ENCODE assay signal across 8 mouse cellular contexts in the genomic region with DNA sequence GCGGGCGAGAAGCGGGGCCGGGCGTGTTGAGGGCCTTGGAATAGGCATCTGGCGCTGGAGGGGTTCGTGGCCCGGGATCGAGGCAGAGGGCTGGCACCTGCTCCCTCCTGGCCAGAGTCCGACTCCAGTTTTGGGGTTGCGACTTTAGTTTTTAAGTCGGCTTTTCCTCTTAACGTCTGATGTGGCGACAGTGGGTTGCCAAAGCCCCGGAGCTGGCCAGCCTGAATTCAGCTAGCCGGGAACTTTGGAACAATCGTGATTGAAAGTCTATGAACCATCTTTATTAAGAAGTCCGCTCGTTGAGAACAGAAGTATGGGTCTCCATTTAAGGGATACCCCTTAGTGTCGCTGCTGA. TPM values are rescaled to one million over a fixed set of nuclear protein-coding genes. Genes with fewer than 3 reads are reported as not detected.
DNase-seq lines count a peak whose midpoint lies in the region; ATAC-seq and TF ChIP-seq lines count a peak whose summit lies in the region.

No protein-coding gene starts in this region.

- TF ChIP-seq CTCF in G1E (IDR thresholded peaks at IDR 0.05; ENCODE audit: low read depth, low read length) = no peak

- no peak for ATAC-seq in heart, embryonic 15.5 days (replicated peaks; ENCODE audit: insufficient number of reproducible peaks, insufficient read depth, low FRiP score, low read depth)
- no peak for ATAC-seq in G1E (ENCODE audit: extremely low read depth, insufficient number of reproducible peaks, low FRiP score, poor library complexity, severe bottlenecking)

- H3K27ac ChIP-seq in heart, embryonic 15.5 days = peak overlapping the region; percentile 98
- peak overlapping the region; percentile 93 for H3K27ac ChIP-seq in hindbrain, embryonic 10.5 days
- H3K27ac ChIP-seq in midbrain, embryonic 10.5 days (replicated peaks) = peak overlapping the region; percentile 70

- H3K4me2 ChIP-seq in heart, embryonic 15.5 days = peak overlapping the region; percentile 86

- H3K9me3 ChIP-seq in heart, embryonic 15.5 days (replicated peaks) = no peaks in the 10 kb centered on the region
- H3K9me3 ChIP-seq in G1E (replicated peaks) = no peaks in the 10 kb centered on the region
- no peaks in the 10 kb centered on the region for H3K9me3 ChIP-seq in hindbrain, embryonic 10.5 days
- no peaks in the 10 kb centered on the region for H3K9me3 ChIP-seq in midbrain, embryonic 10.5 days (replicated peaks)

- WGBS in heart, embryonic 15.5 days = 2% methylated on average over 20 of the region's 20 CpGs
- 2% methylated on average over 20 of the region's 20 CpGs for WGBS in hindbrain, embryonic 10.5 days
- WGBS in midbrain, embryonic 10.5 days = 2% methylated on average over 20 of the region's 20 CpGs

- H3K27me3 ChIP-seq in heart, embryonic 15.5 days = no peaks in the 10 kb centered on the region
- no peaks in the 10 kb centered on the region for H3K27me3 ChIP-seq in G1E (ENCODE audit: insufficient read depth, low read length)
- peaks cover 10% of the 10 kb centered on the region for H3K27me3 ChIP-seq in hindbrain, embryonic 10.5 days (ENCODE audit: insufficient read depth, poor library complexity, severe bottlenecking)
- peaks cover 10% of the 10 kb centered on the region for H3K27me3 ChIP-seq in midbrain, embryonic 10.5 days (ENCODE audit: low read depth, poor library complexity, severe bottlenecking)

- peaks cover 16% of the 10 kb centered on the region for H3K4me1 ChIP-seq in heart, embryonic 15.5 days (replicated peaks)
- H3K4me1 ChIP-seq in G1E (ENCODE audit: insufficient read depth, low read depth, low read length) = peaks cover 17% of the 10 kb centered on the region
- peaks cover 29% of the 10 kb centered on the region for H3K4me1 ChIP-seq in hindbrain, embryonic 10.5 days (replicated peaks)
- peaks cover 30% of the 10 kb centered on the region for H3K4me1 ChIP-seq in midbrain, embryonic 10.5 days

- no peak for DNase-seq in heart, postnatal 4 days
- DNase-seq in G1E (ENCODE audit: low spot score) = no peak
- no peak for DNase-seq in hindbrain, embryonic 10.5 days (ENCODE audit: low spot score)
- DNase-seq in midbrain, embryonic 10.5 days (ENCODE audit: low spot score) = no peak
- no peak for DNase-seq in adrenal gland, postnatal 36 days
- DNase-seq in left cerebral cortex, postnatal 4 days = no peak
- no peak for DNase-seq in thymus, postnatal 36 days

- peak overlapping the region; percentile 60 for H3K4me3 ChIP-seq in heart, embryonic 15.5 days
- H3K4me3 ChIP-seq in G1E (ENCODE audit: low read depth, low read length) = peak overlapping the region; percentile 81
- peak overlapping the region; percentile 70 for H3K4me3 ChIP-seq in hindbrain, embryonic 10.5 days
- H3K4me3 ChIP-seq in midbrain, embryonic 10.5 days = peak overlapping the region; percentile 77

- peak overlapping the region; percentile 62 for H3K9ac ChIP-seq in heart, embryonic 15.5 days

- intact Hi-C loops in left cerebral cortex, postnatal 4 days (cut with DNase I) = no loop called here

- peaks cover 18% of the 10 kb centered on the region for H3K36me3 ChIP-seq in heart, embryonic 15.5 days
- peaks cover 46% of the 10 kb centered on the region for H3K36me3 ChIP-seq in G1E (replicated peaks)
- peaks cover 13% of the 10 kb centered on the region for H3K36me3 ChIP-seq in hindbrain, embryonic 10.5 days
- peaks cover 14% of the 10 kb centered on the region for H3K36me3 ChIP-seq in midbrain, embryonic 10.5 days

RNA-seq across cellular contexts. Expression of gene Fahd1, which starts 0.6 kb away (rescaled TPM):
- polyA plus RNA-seq in heart, embryonic 15.5 days (2015; fragmentation: Nextera tagmentation; extraction: Ambion mirVana) = 39.8 and 49.1 TPM in 2 replicates
- 10 to 100 TPM; 50.3 to 53.0 TPM for total RNA-seq in heart, postnatal 4 days (2021)
- total RNA-seq in G1E (2014; fragmentation: Nextera tagmentation) (7.9 and 10.8 TPM in 2 replicates), G1E (2017) (16.1 TPM in 2 replicates)
- 3.9 and 4.5 TPM in 2 replicates for polyA plus RNA-seq in G1E (2012)
- polyA plus RNA-seq in hindbrain, embryonic 10.5 days (2016; fragmentation: Nextera tagmentation; extraction: Ambion mirVana) = 18.4 and 20.7 TPM in 2 replicates
- 18.4 and 19.6 TPM in 2 replicates for polyA plus RNA-seq in midbrain, embryonic 10.5 days (2016; fragmentation: Nextera tagmentation; extraction: Ambion mirVana)
- 10 to 100 TPM; 22.7 to 39.8 TPM for total RNA-seq in adrenal gland, postnatal 36 days (2021)
- 10 to 100 TPM; 13.1 to 13.8 TPM for total RNA-seq in left cerebral cortex, postnatal 4 days (2021)

RNA-seq across cellular contexts. Expression of gene Hagh, which starts 10.8 kb away (rescaled TPM):
- polyA plus RNA-seq in heart, embryonic 15.5 days (2015; fragmentation: Nextera tagmentation; extraction: Ambion mirVana) = 56.7 TPM in 2 replicates
- 10 to 100 TPM; 77.6 to 82.3 TPM for total RNA-seq in heart, postnatal 4 days (2021)
- 16.8 and 22.3 TPM in 2 replicates for total RNA-seq in G1E (2014; fragmentation: Nextera tagmentation)
- 30.4 and 34.7 TPM in 2 replicates for total RNA-seq in G1E (2017)
- polyA plus RNA-seq in G1E (2012) = 22.1 and 22.3 TPM in 2 replicates
- polyA plus RNA-seq in hindbrain, embryonic 10.5 days (2016; fragmentation: Nextera tagmentation; extraction: Ambion mirVana) = 30.7 and 34.3 TPM in 2 replicates
- 28.5 and 29.3 TPM in 2 replicates for polyA plus RNA-seq in midbrain, embryonic 10.5 days (2016; fragmentation: Nextera tagmentation; extraction: Ambion mirVana)
- total RNA-seq in adrenal gland, postnatal 36 days (2021) = 100 to 1,000 TPM in 1 of 2 experiments, 10 to 100 TPM in 1; 97.1 to 102 TPM
- 10 to 100 TPM; 48.0 to 50.0 TPM for total RNA-seq in left cerebral cortex, postnatal 4 days (2021)

RNA-seq across cellular contexts. Expression of gene Igfals, which starts 15.0 kb away (rescaled TPM):
- polyA plus RNA-seq in heart, embryonic 15.5 days (2015; fragmentation: Nextera tagmentation; extraction: Ambion mirVana) = 0.19 and 0.23 TPM in 2 replicates
- total RNA-seq in heart, postnatal 4 days (2021) = 1 to 10 TPM; 2.9 to 3.5 TPM
- total RNA-seq in G1E (2014; fragmentation: Nextera tagmentation) = not detected in 2 replicates
- 0.12 and 0.16 TPM in 2 replicates for total RNA-seq in G1E (2017)
- 0.10 and 0.12 TPM in 2 replicates for polyA plus RNA-seq in G1E (2012)
- polyA plus RNA-seq in hindbrain, embryonic 10.5 days (2016; fragmentation: Nextera tagmentation; extraction: Ambion mirVana) = 0.58 and 0.65 TPM in 2 replicates
- 0.31 TPM in 1 of 2 replicates, not detected in the other for polyA plus RNA-seq in midbrain, embryonic 10.5 days (2016; fragmentation: Nextera tagmentation; extraction: Ambion mirVana)
- total RNA-seq in adrenal gland, postnatal 36 days (2021) = 1 to 10 TPM; 4.1 to 4.3 TPM
- total RNA-seq in left cerebral cortex, postnatal 4 days (2021) = under 1 TPM in 1 of 2 experiments, not detected in 1; 0.22 TPM

RNA-seq across cellular contexts. Expression of gene Nubp2, which starts 35.4 kb away (rescaled TPM):
- polyA plus RNA-seq in heart, embryonic 15.5 days (2015; fragmentation: Nextera tagmentation; extraction: Ambion mirVana) = 28.6 and 42.8 TPM in 2 replicates
- total RNA-seq in heart, postnatal 4 days (2021) = 10 to 100 TPM; 25.6 to 27.0 TPM
- total RNA-seq in G1E (2014; fragmentation: Nextera tagmentation) (92.9 and 95.7 TPM in 2 replicates), G1E (2017) (46.9 and 58.5 TPM in 2 replicates)
- polyA plus RNA-seq in G1E (2012) = 79.9 and 103 TPM in 2 replicates
- polyA plus RNA-seq in hindbrain, embryonic 10.5 days (2016; fragmentation: Nextera tagmentation; extraction: Ambion mirVana) = 90.0 and 95.5 TPM in 2 replicates
- 85.5 and 87.0 TPM in 2 replicates for polyA plus RNA-seq in midbrain, embryonic 10.5 days (2016; fragmentation: Nextera tagmentation; extraction: Ambion mirVana)
- total RNA-seq in adrenal gland, postnatal 36 days (2021) = 10 to 100 TPM; 47.7 to 57.9 TPM
- total RNA-seq in left cerebral cortex, postnatal 4 days (2021) = 10 to 100 TPM; 35.9 to 39.3 TPM

RNA-seq across cellular contexts. Expression of gene Spsb3, which starts 35.7 kb away (rescaled TPM):
- polyA plus RNA-seq in heart, embryonic 15.5 days (2015; fragmentation: Nextera tagmentation; extraction: Ambion mirVana) = 22.7 and 30.6 TPM in 2 replicates
- 10 to 100 TPM; 34.8 to 38.6 TPM for total RNA-seq in heart, postnatal 4 days (2021)
- total RNA-seq in G1E (2014; fragmentation: Nextera tagmentation) (10.9 and 12.8 TPM in 2 replicates), G1E (2017) (15.9 and 19.7 TPM in 2 replicates)
- polyA plus RNA-seq in G1E (2012) = 35.1 and 42.6 TPM in 2 replicates
- polyA plus RNA-seq in hindbrain, embryonic 10.5 days (2016; fragmentation: Nextera tagmentation; extraction: Ambion mirVana) = 48.9 and 53.4 TPM in 2 replicates
- 46.6 and 50.4 TPM in 2 replicates for polyA plus RNA-seq in midbrain, embryonic 10.5 days (2016; fragmentation: Nextera tagmentation; extraction: Ambion mirVana)
- total RNA-seq in adrenal gland, postnatal 36 days (2021) = 10 to 100 TPM; 31.2 to 34.7 TPM
- 10 to 100 TPM; 43.6 to 46.0 TPM for total RNA-seq in left cerebral cortex, postnatal 4 days (2021)
